Mouse (Mus musculus): ENCODE measurements around the gene Olfr1392. TPM values are rescaled to one million over a fixed set of nuclear protein-coding genes. Genes with fewer than 3 reads are reported as not detected.

Olfr1392 gene
- not detected for total RNA-seq (2023)

DNA sequence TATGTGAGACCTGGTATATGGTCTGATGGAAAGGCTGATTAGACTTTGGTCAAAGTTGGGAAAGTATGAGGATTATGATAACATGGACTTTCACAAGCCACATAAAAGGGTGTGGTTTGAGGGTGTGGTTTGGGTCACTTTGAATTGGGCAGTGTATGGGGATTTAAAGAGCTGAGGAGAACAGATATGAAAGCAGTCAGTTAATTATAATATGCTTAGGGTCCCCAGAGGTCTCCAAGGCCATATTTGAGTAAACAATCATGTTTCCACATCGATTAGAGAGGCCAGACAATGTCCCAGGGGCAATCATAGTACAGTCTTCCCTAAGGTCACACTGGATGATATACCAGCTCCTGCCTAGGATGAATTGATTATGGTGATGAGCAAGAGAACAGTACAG is at the start of gene Olfr1392:
TSS of gene Olfr1392 (plus strand) at position 301 of the 400 bp plus-strand sequence.

DNA sequence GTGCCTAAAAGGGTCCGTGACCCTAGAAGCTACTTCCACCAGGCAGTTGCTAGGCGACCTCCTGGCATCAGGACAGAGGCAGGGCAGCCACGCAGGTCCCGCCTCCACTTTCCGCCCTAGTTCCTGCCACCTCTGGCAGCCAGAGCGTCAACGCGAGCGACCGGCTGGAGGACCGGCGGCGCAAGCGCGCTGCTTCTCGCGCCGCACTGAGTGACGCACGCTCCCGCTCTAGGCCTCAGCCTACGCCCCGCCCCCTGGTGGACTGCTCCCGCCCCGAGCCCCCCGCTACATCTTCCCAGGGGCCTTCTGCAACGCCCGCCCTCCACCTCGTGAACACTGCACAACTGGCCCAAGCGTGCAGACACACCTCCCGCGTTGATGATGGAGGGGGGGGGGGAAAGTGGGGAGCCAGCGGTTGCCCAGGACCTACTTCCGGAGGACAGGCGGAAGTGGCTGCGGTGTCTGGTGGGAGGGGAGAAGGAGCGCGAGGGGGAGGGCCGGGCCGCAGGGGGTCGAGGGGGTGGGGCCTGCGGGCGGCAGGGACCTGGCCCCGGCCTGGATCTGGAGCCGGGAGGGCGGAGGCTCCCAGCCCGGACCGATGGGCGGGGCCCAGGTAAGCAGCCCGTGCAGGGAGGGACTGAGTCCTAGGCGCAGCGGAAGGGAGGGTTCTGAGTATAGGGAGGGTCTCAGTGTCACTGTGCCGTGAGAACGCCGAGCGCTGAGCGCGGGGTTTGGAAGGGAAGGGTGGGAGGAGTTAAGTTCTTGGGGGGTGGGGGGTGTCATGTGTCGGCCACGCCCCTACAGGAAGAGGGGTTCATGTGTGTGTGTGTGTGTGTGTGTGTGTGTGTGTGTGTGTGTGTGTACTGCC is 41.1 kb upstream of the Olfr1392 start, which contains the start of gene Mgat1:
TSS of gene Mgat1 (plus strand) at position 465 of the 868 bp plus-strand sequence.

DNA sequence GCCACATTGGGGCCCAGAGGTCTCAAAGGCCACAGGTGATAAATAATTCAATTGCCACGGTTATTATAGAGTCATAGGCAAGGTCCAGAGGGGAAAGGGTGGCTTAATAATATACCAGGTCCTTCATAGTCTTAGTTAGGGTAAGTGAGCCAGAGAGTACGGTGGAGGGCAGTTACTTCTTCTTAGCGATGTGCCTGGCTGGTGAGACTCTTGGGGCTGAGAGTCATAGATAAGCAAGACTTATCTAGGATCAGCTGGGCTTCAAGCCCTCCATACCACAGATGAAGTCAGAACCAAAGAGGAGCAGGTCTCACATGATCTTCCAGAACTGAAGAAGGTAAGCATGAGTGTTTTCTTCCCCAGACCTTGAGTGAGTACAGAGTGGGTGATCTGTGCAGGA is 6.9 kb upstream of the Olfr1392 start, which contains the start of gene Olfr1393:
TSS of gene Olfr1393 (plus strand) at position 83 of the 400 bp plus-strand sequence.

DNA sequence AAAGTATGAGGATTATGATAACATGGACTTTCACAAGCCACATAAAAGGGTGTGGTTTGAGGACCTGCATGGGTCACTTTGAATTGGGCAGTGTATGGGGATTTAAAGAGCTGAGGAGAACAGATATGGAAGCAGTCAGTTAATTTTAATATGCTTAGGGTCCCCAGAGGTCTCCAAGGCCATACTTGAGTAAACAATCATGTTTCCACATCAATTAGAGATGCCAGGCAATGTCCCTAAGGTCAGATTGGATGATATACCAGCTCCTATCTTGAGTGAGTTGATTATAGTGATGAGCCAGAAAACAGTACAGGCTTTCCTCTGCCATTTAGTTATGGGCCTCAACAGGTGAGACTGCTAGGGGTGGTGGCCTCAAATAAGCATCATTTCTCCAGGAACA is 19.4 kb downstream of the Olfr1392 start, which contains the start of gene Olfr10:
TSS of gene Olfr10 (plus strand) at position 301 of the 400 bp plus-strand sequence.

DNA sequence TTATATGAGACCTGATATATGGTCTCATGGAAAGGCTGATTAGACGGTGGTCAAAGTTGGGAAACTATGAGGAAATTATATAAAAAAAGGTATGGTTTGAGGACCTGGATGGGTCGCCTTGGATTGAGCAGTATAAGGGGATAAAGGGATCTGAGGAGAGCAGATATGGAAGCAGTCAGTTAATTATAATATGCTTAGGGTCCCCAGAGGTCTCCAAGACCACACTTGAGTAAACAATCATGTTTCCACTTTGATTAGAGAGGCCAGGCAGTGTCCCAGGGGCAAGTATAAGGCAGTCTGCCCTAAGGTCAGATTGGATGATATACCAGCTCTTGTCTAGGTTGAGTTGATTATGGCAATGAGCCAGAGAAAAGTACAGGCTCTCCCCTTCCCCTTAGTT is 37.4 kb downstream of the Olfr1392 start, which contains the start of gene Olfr1391:
TSS of gene Olfr1391 (plus strand) at position 301 of the 400 bp plus-strand sequence.

DNA sequence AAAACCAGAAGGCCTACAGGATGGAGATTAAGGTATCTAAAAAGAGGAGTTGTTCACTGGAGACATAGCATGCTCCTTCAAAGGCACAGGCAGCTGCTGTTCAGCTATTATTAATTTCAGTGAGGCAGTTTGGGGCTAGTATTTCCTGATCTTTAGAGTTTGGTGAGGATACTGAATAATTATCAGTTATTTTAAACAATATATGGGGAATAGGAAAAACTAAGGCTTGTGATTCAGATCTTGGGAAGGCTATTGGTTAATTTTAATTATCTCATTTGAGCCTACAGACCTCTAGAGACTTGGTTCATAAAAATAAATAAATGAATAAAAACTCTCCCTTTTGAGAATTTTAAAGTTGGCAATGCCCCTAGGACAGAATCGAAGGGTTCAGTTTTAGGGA is 49.8 kb downstream of the Olfr1392 start, which contains the start of gene Olfr1390:
TSS of gene Olfr1390 (plus strand) at position 301 of the 400 bp plus-strand sequence.

Other genes starting within 250 kb of the Olfr1392 start
- gene 9930111J21Rik2, start 234.0 kb upstream of the Olfr1392 start, total RNA-seq (2023) = 78.9 TPM
- 40.7 TPM for gene Tgtp2, start 221.1 kb upstream of the Olfr1392 start, total RNA-seq (2023)
- 140 TPM for gene Ifi47, start 208.7 kb upstream of the Olfr1392 start, total RNA-seq (2023)
- gene Olfr1396, start 170.4 kb upstream of the Olfr1392 start, total RNA-seq (2023) = not detected
- gene Olfr1395, start 143.0 kb upstream of the Olfr1392 start, total RNA-seq (2023) = not detected
- gene Olfr1394, start 130.9 kb upstream of the Olfr1392 start, total RNA-seq (2023) = not detected
- 0.89 TPM for gene Btnl9, start 98.1 kb upstream of the Olfr1392 start, total RNA-seq (2023)
- 94.6 TPM for gene Zfp62, start 82.0 kb upstream of the Olfr1392 start, total RNA-seq (2023)
- 52.8 TPM for gene Mgat1, start 41.1 kb upstream of the Olfr1392 start, total RNA-seq (2023)
- 0.27 TPM for gene Olfr1393, start 7.0 kb upstream of the Olfr1392 start, total RNA-seq (2023)
- gene Olfr10, start 19.5 kb downstream of the Olfr1392 start, total RNA-seq (2023) = not detected
- not detected for gene Olfr1391, start 37.5 kb downstream of the Olfr1392 start, total RNA-seq (2023)
- not detected for gene Olfr1390, start 49.9 kb downstream of the Olfr1392 start, total RNA-seq (2023)
- gene Olfr1389, start 137.8 kb downstream of the Olfr1392 start, total RNA-seq (2023) = not detected
- 0.33 TPM for gene Olfr1388, start 151.3 kb downstream of the Olfr1392 start, total RNA-seq (2023)
- gene Olfr1387, start 170.1 kb downstream of the Olfr1392 start, total RNA-seq (2023) = not detected
- not detected for gene Olfr1386, start 179.8 kb downstream of the Olfr1392 start, total RNA-seq (2023)
- not detected for gene Olfr1385, start 203.8 kb downstream of the Olfr1392 start, total RNA-seq (2023)
- gene Olfr1384, start 221.4 kb downstream of the Olfr1392 start, total RNA-seq (2023) = not detected
- gene Olfr1383, start 234.4 kb downstream of the Olfr1392 start, total RNA-seq (2023) = not detected
- gene Olfr1382, start 243.0 kb downstream of the Olfr1392 start, total RNA-seq (2023) = not detected